Mouse (Mus musculus) neural tube, embryonic 11.5 days (tissue): ENCODE results near the gene Dars. TPM values are rescaled to one million over a fixed set of nuclear protein-coding genes. Genes with fewer than 3 reads are reported as not detected.

Source experiments
- ATAC-seq: fragments of 200-750 bp; cut with Nextera tagmentation; 2 replicates; pipeline ENCODE4 v1.8.0; 2017; ENCODE audit warnings: moderate number of reproducible peaks, mild to moderate bottlenecking, moderate TSS enrichment, moderate library complexity; ENCODE audit not compliant: insufficient read depth, low FRiP score, low TSS enrichment
- DNase-seq: peaks from one replicate; pipeline ENCODE4 v3.0.0-alpha.2; 2015; ENCODE audit warnings: low spot score
- H3K27ac ChIP-seq: fragments of 300-500 bp; sonication (generic); 2 replicates; pipeline ENCODE4 v1.5.1; 2014; ENCODE audit warnings: low read depth, mild to moderate bottlenecking, low read length
- H3K27me3 ChIP-seq: fragments of 300-500 bp; sonication (generic); 2 replicates; pipeline ENCODE4 v1.6.1; 2014; ENCODE audit warnings: mild to moderate bottlenecking, low read length, mixed read lengths; ENCODE audit not compliant: control insufficient read depth, insufficient read depth
- H3K36me3 ChIP-seq: fragments of 300-500 bp; sonication (generic); 2 replicates; pipeline ENCODE4 v1.6.1; 2014; ENCODE audit warnings: mild to moderate bottlenecking, low read length, moderate library complexity, mixed read lengths; ENCODE audit not compliant: control insufficient read depth, insufficient read depth
- H3K4me1 ChIP-seq: fragments of 300-500 bp; sonication (generic); 2 replicates; pipeline ENCODE4 v1.6.1; 2014; ENCODE audit warnings: low read length, mixed read lengths; ENCODE audit not compliant: control insufficient read depth, insufficient read depth
- H3K4me2 ChIP-seq: fragments of 300-500 bp; sonication (generic); 2 replicates; pipeline ENCODE4 v1.6.1; 2014; ENCODE audit warnings: low read depth, mild to moderate bottlenecking, moderate library complexity
- H3K4me3 ChIP-seq: fragments of 300-500 bp; sonication (generic); 2 replicates; pipeline ENCODE4 v1.5.1; 2014; ENCODE audit warnings: low read depth, low read length
- H3K9ac ChIP-seq: fragments of 300-500 bp; sonication (generic); 2 replicates; pipeline ENCODE4 v1.6.1; 2014; ENCODE audit warnings: mild to moderate bottlenecking, low read length
- H3K9me3 ChIP-seq: fragments of 300-500 bp; sonication (generic); 2 replicates; pipeline ENCODE4 v1.6.1; 2016; ENCODE audit warnings: low read length; ENCODE audit not compliant: control insufficient read depth
- WGBS: fragments of 180-500 bp; shearing (Covaris S2); extraction: QIAGEN DNeasy Blood & Tissue Kit; methylation state at CpG from one replicate; pipeline ENCODE4 v1.1.7; 2014; 5-methylcytosine and 5-hydroxymethylcytosine counted together
- polyA plus RNA-seq: library from polyadenylated mRNA; unstranded; fragments of >200 nt; fragmentation: Nextera tagmentation; extraction: Ambion mirVana; gene quantifications from 2 replicates; pipeline ENCODE4 v1.2.1, GENCODE M21; 2014

Dars gene
- polyA plus RNA-seq, 1 experiment from 2014 or later: 127 TPM

DNA sequence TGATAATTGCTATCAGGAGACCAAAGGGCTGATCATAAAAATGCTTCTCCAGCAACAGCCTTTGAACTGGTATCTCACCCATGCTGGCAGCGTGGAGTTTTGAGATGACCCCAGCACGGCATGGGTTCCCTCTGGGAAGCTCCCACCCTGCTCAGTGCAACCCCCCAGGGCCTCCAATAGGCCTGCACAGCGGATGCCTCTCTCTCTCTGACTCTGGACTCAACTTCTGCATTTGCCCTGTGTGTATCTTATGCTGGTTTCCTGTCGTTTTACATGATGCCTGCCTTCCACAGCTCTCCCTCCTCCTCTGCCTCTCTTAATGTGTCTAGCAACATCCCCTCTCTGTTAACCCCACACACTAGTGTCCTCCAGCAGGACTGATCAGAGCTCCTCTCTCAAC lies 102.5 kb downstream of the Dars start:
- H3K9me3 ChIP-seq: no peaks in the 10 kb centered on the region
- H3K4me1 ChIP-seq: no peaks in the 10 kb centered on the region
- DNase-seq (no peak), ATAC-seq (no peak)
- H3K4me3 ChIP-seq: no peak overlapping the region
- no peaks in the 10 kb centered on the region for H3K36me3 ChIP-seq
- no peaks in the 10 kb centered on the region for H3K27me3 ChIP-seq
- H3K27ac ChIP-seq: no peak overlapping the region
- H3K4me2 ChIP-seq: no peak overlapping the region
- no peak overlapping the region for H3K9ac ChIP-seq
- 66% methylated on average over 4 of the region's 4 CpGs for WGBS

Other genes starting within 250 kb of the Dars start
- 56.5 and 64.6 TPM in 2 replicates for gene Ubxn4, start 173.4 kb downstream of the Dars start, polyA plus RNA-seq
- gene Lct, start 89.0 kb downstream of the Dars start, polyA plus RNA-seq: 0.24 and 0.40 TPM in 2 replicates
- 292 and 301 TPM in 2 replicates for gene Mcm6, start 57.7 kb downstream of the Dars start, polyA plus RNA-seq
- 15.5 TPM in 2 replicates for gene Cxcr4, start 174.9 kb upstream of the Dars start, polyA plus RNA-seq